Mouse (Mus musculus) 3T3-L1 (cell line): ENCODE measurements at regions not wholly inside any gene's neighbourhood (a gene's known extent, or its start where the extent isn't known, plus 50 kb on each side); places are given as distances from the start of the nearest gene placed in this dataset.

Experiments used
- DNase-seq: peaks from one replicate; pipeline ENCODE4 v3.0.0-alpha.2; 2015; ENCODE audit warnings: low read depth, low spot score

GRCm38 (mm10) chr10:37377258-37378001 lies 238.7 kb upstream of the Marcks start:
- no peak for DNase-seq

DNA sequence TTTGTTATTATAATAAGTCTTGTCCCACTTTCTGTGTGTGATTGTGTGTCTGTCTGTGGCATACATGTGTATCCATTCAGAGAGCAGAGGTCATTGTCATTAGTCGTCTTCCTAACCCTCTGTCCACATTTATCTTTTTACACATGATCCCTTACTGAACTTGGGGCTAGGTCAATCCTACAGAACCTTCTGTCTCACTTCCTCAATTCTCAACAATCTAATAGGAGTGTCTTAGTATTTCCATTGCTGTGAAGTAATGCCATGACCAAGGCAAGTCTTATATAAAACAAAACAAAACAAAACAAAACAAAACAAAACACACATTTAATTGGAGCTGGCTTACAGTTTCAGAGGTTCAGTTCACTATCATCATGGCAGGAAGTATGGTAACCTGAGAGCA lies 237.5 kb upstream of the Marcks start:
- DNase-seq = no peak

DNA sequence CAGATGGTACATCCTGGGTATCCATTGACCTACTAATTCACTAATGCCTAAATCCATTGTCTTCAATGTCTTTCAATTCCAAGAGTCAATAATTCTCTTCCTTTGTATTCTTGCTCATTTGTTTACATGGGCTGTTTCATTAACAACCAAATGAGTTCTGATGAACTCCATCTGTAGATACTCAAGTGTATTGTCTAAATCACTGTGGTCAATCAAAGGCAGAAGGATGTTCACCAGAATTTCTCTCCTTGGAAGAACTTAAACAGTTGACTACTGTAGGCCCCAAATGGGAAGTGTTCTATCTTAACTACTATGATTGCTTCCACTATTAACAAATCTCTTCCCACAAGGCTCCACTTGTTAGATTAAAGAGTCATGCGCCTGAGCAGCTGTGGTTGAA lies 236.9 kb upstream of the Marcks start:
- no peak for DNase-seq

- DNase-seq = no peak
Measured at GRCm38 (mm10) chr10:37368997-37369679, 230.4 kb upstream of the Marcks start.

DNA sequence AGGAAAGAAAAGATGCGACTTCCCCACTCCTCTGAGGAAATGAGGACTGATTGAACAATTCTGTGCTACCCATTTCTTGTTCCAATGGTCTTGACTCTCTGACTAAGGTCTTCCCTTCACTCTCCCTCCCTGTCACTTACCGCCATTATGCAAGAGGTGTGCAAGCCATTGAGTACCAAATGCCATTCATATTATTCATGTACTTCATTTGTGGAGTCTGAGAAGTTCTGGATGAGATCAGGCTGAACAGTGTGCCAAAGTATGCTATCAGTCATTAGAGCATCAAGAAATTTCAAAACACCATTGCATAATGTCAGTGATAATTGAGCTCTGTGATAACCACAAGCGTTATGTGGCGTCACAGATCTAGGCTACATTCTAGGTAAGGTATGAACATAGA lies 229.1 kb upstream of the Marcks start:
- DNase-seq = peak; percentile 37

DNA sequence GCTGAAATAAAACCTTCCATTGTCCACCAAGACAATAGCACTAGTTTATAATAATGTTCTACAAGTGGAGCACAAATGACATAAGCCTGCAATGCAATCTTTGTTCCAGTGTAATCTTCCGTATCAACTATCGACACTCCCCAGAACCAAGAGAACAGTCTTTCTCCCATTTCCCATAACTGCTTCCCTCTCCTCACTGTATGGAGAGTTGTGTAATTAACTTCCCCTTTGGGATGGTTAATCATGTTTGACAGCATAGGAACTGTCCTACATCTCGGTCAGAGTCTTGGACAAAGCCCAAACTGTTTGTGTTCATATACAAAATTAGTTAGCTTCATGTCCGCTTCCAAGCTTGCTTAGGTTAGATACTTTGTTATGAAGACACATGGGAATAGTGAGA lies 225.8 kb upstream of the Marcks start:
- DNase-seq = no peak

DNA sequence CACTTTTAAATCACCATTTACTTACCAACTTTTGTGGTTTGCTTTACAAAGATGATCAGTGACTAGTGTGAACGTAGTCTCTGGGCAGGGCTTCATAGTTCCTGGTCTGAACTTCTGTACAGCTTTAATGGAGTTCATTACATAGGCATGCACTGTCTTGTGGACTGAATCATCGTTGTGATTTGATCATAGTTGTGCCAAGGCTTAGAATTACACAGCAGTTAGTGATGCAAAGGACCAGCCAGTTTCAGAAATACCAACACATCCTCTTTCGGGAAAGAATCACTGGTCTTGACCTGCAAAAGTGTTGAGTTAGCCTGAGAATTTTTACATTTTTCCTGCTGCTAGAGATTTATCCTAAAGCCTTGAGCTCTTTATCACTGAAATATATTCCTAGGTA lies 222.3 kb upstream of the Marcks start:
- peak; percentile 50 for DNase-seq

DNA sequence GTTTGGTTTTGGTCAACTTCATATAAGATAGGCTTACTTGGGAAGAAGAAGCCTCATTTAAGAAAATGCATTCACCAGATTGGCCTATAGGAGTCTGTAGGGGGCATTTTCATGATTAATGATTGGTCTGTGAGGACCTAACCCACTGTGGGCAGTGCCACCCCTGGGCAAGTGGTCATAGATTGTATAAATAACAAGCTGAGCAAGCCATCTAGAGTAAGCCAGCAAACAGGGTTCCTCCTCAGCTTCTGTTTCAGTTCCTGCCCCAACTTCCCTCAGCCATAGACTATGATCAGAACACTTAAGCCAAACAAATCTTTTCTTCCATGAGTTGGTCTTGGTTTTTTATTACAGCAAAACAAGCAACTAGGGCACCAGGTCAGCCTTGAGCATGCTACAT lies 220.2 kb upstream of the Marcks start:
- no peak for DNase-seq

DNA sequence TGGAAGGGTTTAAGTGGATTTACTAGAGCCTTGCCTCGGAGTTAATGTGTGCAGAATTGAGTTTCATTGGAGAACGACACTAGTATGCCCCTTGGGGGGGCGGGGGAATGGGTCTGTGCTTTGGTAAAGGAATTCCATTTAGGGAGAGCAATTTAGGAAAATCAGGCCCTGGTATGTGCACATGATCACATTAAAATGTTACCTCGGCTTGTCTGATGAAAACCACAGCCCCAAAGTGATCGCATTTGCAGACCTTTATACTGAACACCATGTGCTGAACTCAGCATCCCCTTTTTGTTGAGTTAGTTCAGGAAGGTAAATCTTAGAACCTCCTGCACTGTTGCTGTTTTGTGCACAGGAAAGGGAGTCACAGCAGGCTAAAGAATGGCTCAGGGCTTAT lies 219.6 kb upstream of the Marcks start:
- DNase-seq = no peak

DNA sequence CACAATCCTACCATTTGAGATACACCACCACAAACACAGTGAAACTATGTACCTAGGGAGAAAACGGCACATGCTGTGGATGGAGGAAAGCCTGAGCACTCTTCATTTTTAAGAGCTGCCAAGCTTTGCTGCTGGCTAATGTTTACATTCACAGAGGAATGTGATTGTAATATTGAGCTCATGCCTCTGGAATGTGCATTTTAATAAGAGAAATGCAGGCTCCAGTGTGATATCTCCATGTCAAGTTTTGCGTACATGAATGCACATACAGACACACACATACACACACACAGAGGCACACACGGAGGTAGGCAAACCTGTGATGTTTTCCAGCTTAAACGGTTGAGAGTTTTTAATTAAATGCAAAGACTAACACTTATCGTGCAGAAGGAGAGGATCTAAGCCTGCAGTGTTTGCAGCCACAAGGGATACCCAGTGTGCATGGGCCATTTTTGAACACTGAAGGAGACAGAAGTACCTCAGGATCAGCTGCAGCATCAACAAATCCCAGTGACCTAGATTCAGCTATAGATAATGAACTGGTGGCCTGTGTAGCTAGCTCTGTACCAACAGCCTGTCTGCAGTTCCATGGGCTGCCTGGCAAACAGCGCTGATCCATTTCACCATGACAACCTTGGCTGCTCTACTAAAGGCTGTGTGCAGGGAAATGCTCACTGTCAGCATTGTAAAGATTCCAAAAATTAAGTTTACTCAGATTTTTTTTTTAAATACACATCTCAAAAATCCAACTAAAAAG lies 218.8 kb upstream of the Marcks start:
- DNase-seq = peak; percentile 62

- peak; percentile 72 for DNase-seq
Measured at GRCm38 (mm10) chr10:37349261-37349660, 210.5 kb upstream of the Marcks start.

GRCm38 (mm10) chr10:37348416-37348815 lies 209.7 kb upstream of the Marcks start:
- DNase-seq = no peak

DNA sequence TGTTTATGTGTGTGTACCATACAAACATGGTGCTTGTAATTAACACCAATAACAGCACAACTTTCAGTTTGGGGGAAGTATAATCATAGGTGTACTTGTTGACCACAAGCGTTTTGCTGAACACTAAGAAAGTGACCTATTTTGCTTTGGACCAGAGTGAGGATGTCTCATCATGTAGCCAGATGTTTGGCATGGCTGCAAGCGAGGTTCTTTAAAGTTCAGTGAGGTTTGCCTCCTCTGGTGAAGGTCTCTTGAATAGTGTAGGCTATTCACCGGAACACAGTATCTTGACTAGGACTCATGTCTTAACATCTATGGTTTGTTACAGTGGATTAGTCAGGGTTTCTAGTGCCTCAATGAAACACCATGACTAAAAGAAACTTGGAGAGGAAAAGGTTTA lies 208.9 kb upstream of the Marcks start:
- DNase-seq = peak; percentile 62

- peak; percentile 81 for DNase-seq
Measured at GRCm38 (mm10) chr10:37342675-37343074, 204.0 kb upstream of the Marcks start.

DNA sequence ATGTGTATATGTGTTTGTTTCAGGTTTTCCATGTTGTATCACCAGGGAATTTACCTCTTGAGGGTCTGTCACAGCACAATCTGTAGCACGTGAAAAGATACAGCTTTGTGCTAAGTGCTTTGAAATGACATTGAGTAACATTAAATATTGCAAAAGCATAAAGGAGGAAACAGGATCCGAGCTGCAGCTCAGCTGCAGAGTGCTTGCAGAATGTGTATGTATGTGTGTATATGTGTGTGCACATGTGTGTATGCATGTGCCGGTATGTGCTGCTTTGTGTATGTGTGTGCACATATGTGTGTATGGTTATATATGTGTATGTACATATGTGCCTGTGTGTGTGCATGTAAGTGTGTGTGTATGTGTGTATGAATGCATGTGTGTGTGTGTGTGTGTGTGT lies 200.9 kb upstream of the Marcks start:
- DNase-seq = no peak

DNA sequence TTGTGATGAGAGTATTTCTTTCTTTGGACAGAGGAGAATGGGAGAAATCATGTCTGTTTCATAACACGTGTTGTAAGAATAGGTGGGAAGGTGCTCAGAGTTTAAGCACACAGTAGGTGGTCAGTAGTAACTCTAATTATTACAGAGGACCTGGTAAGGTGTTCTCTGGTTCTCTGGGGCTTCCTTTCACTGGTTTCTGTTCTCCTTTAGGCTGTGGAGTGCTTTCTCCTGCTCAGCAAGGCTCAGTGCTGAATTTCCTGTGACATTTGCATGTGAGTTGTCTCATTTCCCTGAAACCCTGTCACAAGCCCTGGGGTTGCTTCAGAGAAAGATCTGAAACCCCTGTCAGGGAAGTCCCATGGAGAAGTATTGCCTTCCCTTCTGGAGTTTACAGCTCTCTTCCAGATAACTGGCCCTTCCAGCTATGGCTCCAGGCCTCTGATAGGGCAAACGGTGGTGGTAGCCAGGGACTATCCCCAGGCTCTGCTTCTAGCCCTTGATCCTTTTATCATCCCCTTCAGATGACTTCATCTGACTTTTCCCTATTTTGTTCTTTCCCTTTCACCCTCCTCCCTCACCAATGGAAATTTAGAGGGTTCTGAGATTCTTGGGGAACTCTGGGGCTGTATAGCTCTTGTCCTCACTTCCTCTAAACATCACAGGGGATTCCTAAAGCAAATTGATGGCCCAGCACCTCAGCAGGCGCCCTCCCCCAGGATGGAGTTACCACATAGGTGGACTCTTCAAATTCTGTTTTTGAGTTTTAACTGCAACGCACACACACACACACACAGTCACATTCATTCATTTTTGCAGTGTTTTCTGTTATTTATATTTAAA lies 199.6 kb upstream of the Marcks start:
- no peak for DNase-seq

DNA sequence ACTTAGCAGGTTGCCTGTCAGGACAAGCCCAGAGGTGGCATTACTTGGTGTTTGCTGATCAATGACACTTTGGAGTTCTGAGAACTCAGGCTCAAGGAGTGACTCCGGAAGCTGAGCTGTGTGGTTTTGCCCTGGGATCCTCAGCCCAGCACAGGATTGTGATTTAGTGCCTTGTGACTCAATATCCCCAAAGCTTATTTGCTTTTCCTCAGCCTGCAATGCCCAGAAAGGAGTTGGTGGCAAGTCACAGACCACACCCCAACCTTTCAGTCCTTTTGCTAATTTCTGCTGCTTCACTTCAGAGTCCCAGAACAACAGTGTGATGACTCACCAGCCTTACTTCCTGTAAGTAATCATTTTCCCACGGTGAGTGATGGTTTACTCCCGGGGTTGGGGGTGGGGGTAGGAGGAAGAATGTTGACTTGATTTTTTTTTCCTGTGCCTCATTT lies 198.5 kb upstream of the Marcks start:
- peak; percentile 85 for DNase-seq

DNA sequence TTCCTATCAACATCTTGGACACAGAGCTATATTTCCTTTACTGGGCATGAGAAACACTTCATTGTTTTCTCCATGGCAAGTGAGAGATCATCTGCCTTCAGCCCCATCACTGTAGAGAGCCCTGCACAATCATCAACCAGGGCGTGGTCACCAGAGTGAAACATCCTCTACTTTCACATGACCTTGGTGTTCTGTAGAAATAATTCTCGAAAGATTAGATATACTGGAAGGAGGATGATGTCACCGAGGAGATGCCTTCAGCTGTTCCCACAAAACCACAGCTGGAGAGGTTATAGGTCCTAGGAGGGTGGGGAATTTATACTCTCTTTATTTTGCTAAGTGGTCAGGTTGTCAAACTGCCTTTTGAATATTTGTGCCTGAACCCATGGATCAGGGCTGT lies 196.4 kb upstream of the Marcks start:
- peak; percentile 73 for DNase-seq

DNA sequence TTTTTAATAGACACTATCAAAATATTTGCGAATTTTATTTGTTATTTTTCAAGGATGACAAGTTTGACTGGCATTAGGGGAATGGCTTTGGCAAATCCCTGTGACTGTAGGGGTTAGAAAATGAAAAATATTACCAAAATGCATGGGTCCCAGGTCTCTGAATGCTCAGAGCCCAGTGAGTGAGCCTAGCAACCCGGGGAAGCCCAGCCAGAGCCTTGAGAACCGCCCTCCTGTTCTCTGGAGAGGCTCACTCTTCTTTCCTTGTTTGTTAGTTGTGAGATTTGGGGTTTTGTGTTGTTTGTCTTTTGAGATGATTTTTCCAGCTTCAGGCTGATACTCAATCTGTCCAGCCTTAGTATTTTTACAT lies 187.4 kb upstream of the Marcks start:
- no peak for DNase-seq

GRCm38 (mm10) chr10:37325514-37326167 lies 186.9 kb upstream of the Marcks start:
- no peak for DNase-seq

- no peak for DNase-seq
Measured at GRCm38 (mm10) chr10:37323689-37324088, 185.0 kb upstream of the Marcks start.
